12 mouse cellular contexts compared by ENCODE assay signal in the genomic region with DNA sequence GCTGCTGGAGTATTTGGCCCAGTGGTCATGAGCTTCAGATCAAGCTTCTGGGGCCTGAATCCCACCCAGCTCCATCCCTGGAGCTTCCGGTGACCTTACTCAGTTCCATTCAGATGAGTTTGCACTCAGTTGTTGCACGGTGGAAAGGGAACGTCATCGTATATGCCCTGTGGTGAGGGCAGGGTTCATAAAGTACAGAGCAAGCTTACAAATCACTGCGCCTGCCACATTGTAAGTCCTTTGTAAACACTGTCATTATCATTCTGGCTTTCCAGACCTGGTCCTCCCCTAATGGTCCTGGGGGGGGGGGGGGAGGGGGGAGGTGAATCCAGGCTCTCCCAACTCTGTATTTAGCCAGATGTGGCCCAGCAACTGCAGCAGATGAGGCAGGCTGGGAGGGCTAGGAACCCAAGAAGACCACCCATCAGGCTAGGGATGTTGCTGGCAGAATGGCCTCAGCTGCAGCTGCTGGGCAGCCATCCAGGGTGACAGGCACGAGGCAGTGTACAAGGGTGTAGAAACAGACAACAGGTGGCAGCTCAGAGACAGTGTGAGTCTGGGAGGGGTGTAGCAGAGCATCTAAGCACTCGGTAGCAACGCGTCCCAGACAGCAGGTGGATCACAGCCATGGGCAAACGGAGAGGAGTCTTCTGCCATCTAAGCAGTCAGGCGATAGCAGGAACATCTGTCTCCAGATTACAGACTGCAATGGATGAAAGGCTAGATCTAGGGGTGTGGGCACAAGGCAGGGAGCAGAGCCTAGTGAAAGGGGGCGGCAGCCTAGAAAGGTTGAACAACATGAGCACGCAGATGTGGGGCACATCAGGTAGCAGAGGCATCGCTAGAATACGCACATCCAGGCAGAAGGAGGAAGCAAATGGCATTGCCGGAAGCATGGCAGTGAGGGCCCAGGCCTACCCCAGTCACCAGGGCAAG. TPM values are rescaled to one million over a fixed set of nuclear protein-coding genes. Genes with fewer than 3 reads are reported as not detected.
DNase-seq lines count a peak whose midpoint lies in the region; ATAC-seq and TF ChIP-seq lines count a peak whose summit lies in the region.
"Had no signal": no experiment of that assay in that cellular context is flagged by ENCODE, and none has a peak within 500 bp of the region (broad histone marks: within the 10 kb centered on the region; RNA-seq: fewer than 3 reads in every experiment).

No protein-coding gene starts in this region.

- H3K9ac ChIP-seq in midbrain, embryonic 11.5 days (ENCODE audit: low read length) = no peak overlapping the region
- H3K9ac ChIP-seq in limb, embryonic 12.5 days (replicated peaks) = no peak overlapping the region
- no peak overlapping the region for H3K9ac ChIP-seq in stomach, embryonic 14.5 days (replicated peaks; ENCODE audit: low read depth, low read length)
- H3K9ac ChIP-seq: heart, embryonic 13.5 days had no signal

- H3K27me3 ChIP-seq in midbrain, embryonic 11.5 days (ENCODE audit: control insufficient read depth, insufficient read depth, low read length) = peaks cover 59% of the 10 kb centered on the region
- H3K27me3 ChIP-seq in midbrain, embryonic 10.5 days (ENCODE audit: low read depth, poor library complexity, severe bottlenecking) = peaks cover 97% of the 10 kb centered on the region
- peaks cover 81% of the 10 kb centered on the region for H3K27me3 ChIP-seq in limb, embryonic 12.5 days
- no peaks in the 10 kb centered on the region for H3K27me3 ChIP-seq in stomach, embryonic 14.5 days (ENCODE audit: control insufficient read depth, insufficient read depth, low read length)
- no peaks in the 10 kb centered on the region for H3K27me3 ChIP-seq in kidney, adult 2 months (replicated peaks; ENCODE audit: control insufficient read depth, insufficient read depth, low read length)

- no peak for TF ChIP-seq CTCF in kidney, adult 2 months (conservative IDR thresholded peaks at IDR 0.05; ENCODE audit: insufficient read depth, insufficient read length, low read depth, low read length)

- peak; percentile 57 for ATAC-seq in midbrain, embryonic 11.5 days (ENCODE audit: low FRiP score)
- peak; percentile 53; the same call in 1 of the 2 replicates for ATAC-seq in limb, embryonic 12.5 days (ENCODE audit: insufficient number of reproducible peaks, insufficient read depth, low FRiP score, low TSS enrichment, low read depth)
- peak; percentile 47 for ATAC-seq in stomach, embryonic 14.5 days (ENCODE audit: insufficient number of reproducible peaks, insufficient read depth, low FRiP score, low read depth)

- no peak for TF ChIP-seq POLR2A in kidney, adult 2 months (IDR thresholded peaks at IDR 0.05; ENCODE audit: low read depth, low read length)

- DNase-seq in gastrocnemius, postnatal 14 days = peak; percentile 45
- DNase-seq in gastrocnemius, postnatal 36 days = no peak
- no peak for DNase-seq in midbrain, embryonic 11.5 days (ENCODE audit: low spot score, missing footprints)
- DNase-seq in midbrain, embryonic 10.5 days (ENCODE audit: low spot score) = no peak
- DNase-seq in kidney, adult 2 months = no peak
- DNase-seq in adrenal gland, postnatal 4 days (ENCODE audit: low spot score in 2 of 2) = no peak
- DNase-seq: kidney, postnatal 25 days; liver; thymus, postnatal 4 days had no signal

- no peak overlapping the region for H3K4me3 ChIP-seq in midbrain, embryonic 11.5 days (ENCODE audit: low read depth, low read length)
- no peak overlapping the region for H3K4me3 ChIP-seq in midbrain, embryonic 10.5 days
- no peak overlapping the region for H3K4me3 ChIP-seq in limb, embryonic 12.5 days (replicated peaks)
- H3K4me3 ChIP-seq in stomach, embryonic 14.5 days (ENCODE audit: low read depth, low read length) = no peak overlapping the region
- H3K4me3 ChIP-seq in kidney, adult 2 months (ENCODE audit: insufficient read depth, low read depth, low read length) = no peak overlapping the region
- H3K4me3 ChIP-seq: heart, embryonic 13.5 days had no signal

- H3K4me2 ChIP-seq in midbrain, embryonic 11.5 days = no peak overlapping the region
- no peak overlapping the region for H3K4me2 ChIP-seq in limb, embryonic 12.5 days
- H3K4me2 ChIP-seq in stomach, embryonic 14.5 days (replicated peaks; ENCODE audit: low read depth, low read length) = no peak overlapping the region
- H3K4me2 ChIP-seq: heart, embryonic 13.5 days had no signal

- H3K36me3 ChIP-seq in midbrain, embryonic 11.5 days (ENCODE audit: control insufficient read depth, insufficient read depth, low read length) = no peaks in the 10 kb centered on the region
- no peaks in the 10 kb centered on the region for H3K36me3 ChIP-seq in midbrain, embryonic 10.5 days
- no peaks in the 10 kb centered on the region for H3K36me3 ChIP-seq in limb, embryonic 12.5 days
- H3K36me3 ChIP-seq in stomach, embryonic 14.5 days (ENCODE audit: control insufficient read depth, insufficient read depth, low read length) = no peaks in the 10 kb centered on the region
- no peaks in the 10 kb centered on the region for H3K36me3 ChIP-seq in kidney, adult 2 months (ENCODE audit: control insufficient read depth, insufficient read depth, low read length)
- H3K36me3 ChIP-seq: heart, embryonic 13.5 days had no signal

- no peaks in the 10 kb centered on the region for H3K4me1 ChIP-seq in midbrain, embryonic 11.5 days (ENCODE audit: control insufficient read depth, insufficient read depth, low read length)
- H3K4me1 ChIP-seq in midbrain, embryonic 10.5 days = peaks cover 4% of the 10 kb centered on the region; the same call in 1 of the 2 replicates
- no peaks in the 10 kb centered on the region for H3K4me1 ChIP-seq in limb, embryonic 12.5 days (replicated peaks)
- peaks cover 19% of the 10 kb centered on the region for H3K4me1 ChIP-seq in stomach, embryonic 14.5 days (ENCODE audit: control insufficient read depth, insufficient read depth, low read length)
- H3K4me1 ChIP-seq in kidney, adult 2 months (ENCODE audit: control insufficient read depth, insufficient read depth, low read length) = no peaks in the 10 kb centered on the region

- no peaks in the 10 kb centered on the region for H3K9me3 ChIP-seq in midbrain, embryonic 11.5 days (ENCODE audit: control insufficient read depth, low read length)
- H3K9me3 ChIP-seq in midbrain, embryonic 10.5 days (replicated peaks) = no peaks in the 10 kb centered on the region
- H3K9me3 ChIP-seq in limb, embryonic 12.5 days = no peaks in the 10 kb centered on the region
- no peaks in the 10 kb centered on the region for H3K9me3 ChIP-seq in stomach, embryonic 14.5 days (ENCODE audit: control insufficient read depth, low read depth, low read length)
- H3K9me3 ChIP-seq: heart, embryonic 13.5 days had no signal

- H3K27ac ChIP-seq in midbrain, embryonic 11.5 days (ENCODE audit: low read depth, low read length) = no peak overlapping the region
- H3K27ac ChIP-seq in midbrain, embryonic 10.5 days (replicated peaks) = no peak overlapping the region
- no peak overlapping the region for H3K27ac ChIP-seq in limb, embryonic 12.5 days
- H3K27ac ChIP-seq in stomach, embryonic 14.5 days (ENCODE audit: low read length) = no peak overlapping the region
- H3K27ac ChIP-seq in kidney, adult 2 months (ENCODE audit: insufficient read depth, low read depth, low read length) = no peak overlapping the region
- H3K27ac ChIP-seq: heart, embryonic 13.5 days had no signal

- 79% methylated on average over 16 of the region's 16 CpGs for WGBS in midbrain, embryonic 11.5 days
- 84% methylated on average over 16 of the region's 16 CpGs for WGBS in midbrain, embryonic 10.5 days
- WGBS in limb, embryonic 12.5 days = 63% methylated on average over 16 of the region's 16 CpGs
- WGBS in stomach, embryonic 14.5 days = 38% methylated on average over 16 of the region's 16 CpGs
- 80% methylated on average over 16 of the region's 16 CpGs for whole genome bisulfite sequencing in kidney, adult 2 months

- intact Hi-C loops in gastrocnemius, postnatal 14 days (cut with DNase I; ENCODE audit: low total_unique reads) = no loop called here
- intact Hi-C loops in gastrocnemius, postnatal 36 days (cut with DNase I) = no loop called here

RNA-seq across cellular contexts. Expression of a gene that starts 23.3 kb away (rescaled TPM):
- total RNA-seq in gastrocnemius, postnatal 14 days (2021) = 10 to 100 TPM; 56.6 to 62.4 TPM
- total RNA-seq in gastrocnemius, postnatal 36 days (2021) = 10 to 100 TPM; 86.3 to 90.2 TPM
- 5.0 and 5.5 TPM in 2 replicates for polyA plus RNA-seq in midbrain, embryonic 11.5 days (2014; fragmentation: Nextera tagmentation; extraction: Ambion mirVana)
- polyA plus RNA-seq in midbrain, embryonic 10.5 days (2016; fragmentation: Nextera tagmentation; extraction: Ambion mirVana) = 4.9 and 6.0 TPM in 2 replicates
- 11.0 and 11.4 TPM in 2 replicates for polyA plus RNA-seq in limb, embryonic 12.5 days (2016; fragmentation: Nextera tagmentation; extraction: Ambion mirVana)
- 28.4 and 28.9 TPM in 2 replicates for polyA plus RNA-seq in stomach, embryonic 14.5 days (2014; fragmentation: Nextera tagmentation; extraction: Ambion mirVana)
- 42.6 and 44.8 TPM in 2 replicates for polyA plus RNA-seq in kidney, adult 2 months (2012; rRNA removed)
- total RNA-seq in adrenal gland, postnatal 4 days (2021) = 100 to 1,000 TPM; 165 to 175 TPM
